Mouse (Mus musculus) hindbrain, postnatal 0 days (tissue): ENCODE data around the gene Ccdc6. TPM values are rescaled to one million over a fixed set of nuclear protein-coding genes. Genes with fewer than 3 reads are reported as not detected.

Experiments used
- ATAC-seq: fragments of 200-750 bp; cut with Nextera tagmentation; 2 replicates; pipeline ENCODE4 v1.8.0; 2017; ENCODE audit warnings: mild to moderate bottlenecking, moderate TSS enrichment, moderate library complexity
- DNase-seq: peaks from one replicate; pipeline ENCODE4 v3.0.0-alpha.2; 2015; ENCODE audit warnings: low spot score
- H3K27ac ChIP-seq: fragments of 300-500 bp; sonication (generic); 2 replicates; pipeline ENCODE4 v1.5.1; 2014; ENCODE audit warnings: mild to moderate bottlenecking
- H3K27me3 ChIP-seq: fragments of 300-500 bp; sonication (generic); 2 replicates; pipeline ENCODE4 v1.6.1; 2014; ENCODE audit warnings: low read length, mixed read lengths; ENCODE audit not compliant: insufficient read depth
- H3K36me3 ChIP-seq: fragments of 300-500 bp; sonication (generic); 2 replicates; pipeline ENCODE4 v1.6.1; 2014; ENCODE audit warnings: low read length, mixed read lengths; ENCODE audit not compliant: insufficient read depth
- H3K4me1 ChIP-seq: fragments of 300-500 bp; sonication (generic); 2 replicates; pipeline ENCODE4 v1.6.1; 2014; ENCODE audit warnings: antibody characterized with exemption, low read length, mixed read lengths; ENCODE audit not compliant: insufficient read depth
- H3K4me2 ChIP-seq: fragments of 300-500 bp; sonication (generic); 2 replicates; pipeline ENCODE4 v1.6.1; 2014; ENCODE audit warnings: low read depth, mild to moderate bottlenecking, low read length, moderate library complexity, mixed read lengths
- H3K4me3 ChIP-seq: fragments of 300-500 bp; sonication (generic); 2 replicates; pipeline ENCODE4 v1.5.1; 2014; ENCODE audit warnings: low read length
- H3K9ac ChIP-seq: fragments of 300-500 bp; sonication (generic); replicated peaks from 2 replicates; pipeline ENCODE4 v1.6.1; 2014; ENCODE audit warnings: mild to moderate bottlenecking, low read length, moderate library complexity, mixed read lengths
- H3K9me3 ChIP-seq: fragments of 300-500 bp; sonication (generic); 2 replicates; pipeline ENCODE4 v1.6.1; 2016; ENCODE audit warnings: low read length, mixed read lengths
- CTCF ChIP-seq: IDR thresholded peaks from 2 replicates; pipeline ENCODE4 v1.5.1; 2016; ENCODE audit warnings: antibody characterized with exemption, control low read depth, low read depth
- WGBS: fragments of 180-500 bp; shearing (Covaris S2); extraction: QIAGEN DNeasy Blood & Tissue Kit; methylation state at CpG from one replicate; pipeline ENCODE4 v1.1.7; 2014; 5-methylcytosine and 5-hydroxymethylcytosine counted together
- polyA plus RNA-seq: library from polyadenylated mRNA; unstranded; fragments of >200 nt; fragmentation: Nextera tagmentation; extraction: Ambion mirVana; gene quantifications from 2 replicates; pipeline ENCODE4 v1.2.1, GENCODE M21; 2015
- total RNA-seq: library from RNA; depleted of rRNA; stranded (reverse); fragments of >200 nt; gene quantifications from 2 replicates; pipeline ENCODE4 v1.2.3, GENCODE M21; 2014

The Ccdc6 gene
- total and polyA plus RNA-seq, 2 experiments from 2014 or later: 22.9 to 29.7 TPM

GRCm38 (mm10) chr10:70123454-70123853, 26.5 kb downstream of the Ccdc6 start:
- ATAC-seq (no peak), DNase-seq (no peak)
- Histone ChIP-seq H3K36me3 (no peaks in the 10 kb centered on the region), H3K27ac (no peak overlapping the region), H3K9me3 (no peaks in the 10 kb centered on the region), H3K9ac (no peak overlapping the region), H3K4me3 (no peak overlapping the region), H3K4me2 (no peak overlapping the region), H3K27me3 (no peaks in the 10 kb centered on the region), H3K4me1 (peaks cover 23% of the 10 kb centered on the region)
- WGBS: 99% methylated on average over 2 of the region's 2 CpGs
- no peak for TF ChIP-seq CTCF

GRCm38 (mm10) chr10:70125491-70125890, 28.6 kb downstream of the Ccdc6 start:
- Histone ChIP-seq H3K27me3 (no peaks in the 10 kb centered on the region), H3K9ac (no peak overlapping the region), H3K36me3 (no peaks in the 10 kb centered on the region), H3K27ac (no peak overlapping the region), H3K4me1 (peaks cover 14% of the 10 kb centered on the region), H3K4me2 (no peak overlapping the region), H3K4me3 (no peak overlapping the region), H3K9me3 (no peaks in the 10 kb centered on the region)
- no peak for TF ChIP-seq CTCF
- no peak for DNase-seq
- WGBS: 82% methylated on average over 7 of the region's 7 CpGs
- 0 out of 2 replicates have a peak, but pooled peaks have one; percentile 19 for ATAC-seq

- 76% methylated on average over 8 of the region's 8 CpGs for WGBS
- Histone ChIP-seq H3K9me3 (no peaks in the 10 kb centered on the region), H3K36me3 (no peaks in the 10 kb centered on the region), H3K27ac (no peak overlapping the region), H3K4me3 (no peak overlapping the region), H3K27me3 (no peaks in the 10 kb centered on the region), H3K9ac (no peak overlapping the region), H3K4me1 (no peaks in the 10 kb centered on the region), H3K4me2 (no peak overlapping the region)
- no peak for TF ChIP-seq CTCF
- DNase-seq: no peak
- ATAC-seq: no peak
Measured at GRCm38 (mm10) chr10:70127273-70127672, 30.4 kb downstream of the Ccdc6 start.

GRCm38 (mm10) chr10:70128408-70128807, 31.5 kb downstream of the Ccdc6 start:
- ATAC-seq (no peak), DNase-seq (no peak)
- no peak overlapping the region for H3K4me2 ChIP-seq
- H3K4me1 ChIP-seq: no peaks in the 10 kb centered on the region
- no peaks in the 10 kb centered on the region for H3K36me3 ChIP-seq
- no peaks in the 10 kb centered on the region for H3K27me3 ChIP-seq
- whole genome bisulfite sequencing: 94% methylated on average over 8 of the region's 8 CpGs
- H3K4me3 ChIP-seq: no peak overlapping the region
- H3K9me3 ChIP-seq: no peaks in the 10 kb centered on the region
- no peak overlapping the region for H3K9ac ChIP-seq
- H3K27ac ChIP-seq: no peak overlapping the region
- TF ChIP-seq CTCF: no peak; the same call in 1 of the 2 replicates

GRCm38 (mm10) chr10:70132087-70132560, 35.2 kb downstream of the Ccdc6 start:
- no peak for TF ChIP-seq CTCF
- H3K9me3 ChIP-seq: no peaks in the 10 kb centered on the region
- ATAC-seq (no peak), DNase-seq (no peak)
- no peaks in the 10 kb centered on the region for H3K36me3 ChIP-seq
- WGBS: 66% methylated on average over 5 of the region's 5 CpGs
- H3K4me1 ChIP-seq: no peaks in the 10 kb centered on the region
- no peak overlapping the region for H3K4me2 ChIP-seq
- H3K27ac ChIP-seq: no peak overlapping the region
- H3K4me3 ChIP-seq: no peak overlapping the region
- H3K27me3 ChIP-seq: no peaks in the 10 kb centered on the region
- H3K9ac ChIP-seq: no peak overlapping the region

- Histone ChIP-seq H3K4me2 (no peak overlapping the region), H3K9me3 (no peaks in the 10 kb centered on the region), H3K27ac (no peak overlapping the region), H3K4me1 (no peaks in the 10 kb centered on the region), H3K36me3 (no peaks in the 10 kb centered on the region), H3K27me3 (no peaks in the 10 kb centered on the region), H3K4me3 (no peak overlapping the region), H3K9ac (no peak overlapping the region)
- 86% methylated on average over 6 of the region's 6 CpGs for WGBS
- DNase-seq (no peak), ATAC-seq (no peak)
- TF ChIP-seq CTCF: no peak
Measured at GRCm38 (mm10) chr10:70132714-70133113, 35.8 kb downstream of the Ccdc6 start.

GRCm38 (mm10) chr10:70133188-70133587, 36.3 kb downstream of the Ccdc6 start:
- 46% methylated on average over 6 of the region's 6 CpGs for WGBS
- Histone ChIP-seq H3K27ac (no peak overlapping the region), H3K9me3 (no peaks in the 10 kb centered on the region), H3K4me3 (no peak overlapping the region), H3K4me1 (no peaks in the 10 kb centered on the region), H3K36me3 (no peaks in the 10 kb centered on the region), H3K9ac (no peak overlapping the region), H3K4me2 (no peak overlapping the region), H3K27me3 (no peaks in the 10 kb centered on the region)
- DNase-seq (peak; percentile 26), ATAC-seq (no peak)
- TF ChIP-seq CTCF: no peak
